ENCODE assay signal across 15 mouse cellular contexts in genomic region chr13:48402316-48402715, GRCm38 (mm10).
"Had no signal": no experiment of that assay in that cellular context is flagged by ENCODE, and none has a peak within 500 bp of the region (broad histone marks: within the 10 kb centered on the region; RNA-seq: fewer than 3 reads in every experiment).

No protein-coding gene starts in this region.

- H3K27ac ChIP-seq: limb, embryonic 10.5 days; liver, embryonic 15.5 days; neural tube, embryonic 13.5 days; stomach, embryonic 15.5 days had no signal

- H3K4me3 ChIP-seq: limb, embryonic 10.5 days; liver, embryonic 15.5 days; neural tube, embryonic 13.5 days; stomach, embryonic 15.5 days had no signal

- ATAC-seq: intestine, postnatal 0 days had no signal

- DNase-seq: kidney, adult 8-10 months; kidney, postnatal 25 days; layer of hippocampus, adult 9-11 months; lung, embryonic 14.5 days; lung, postnatal 10 days; lung, postnatal 4 days; right cerebral cortex, postnatal 4 days; spleen, adult 18-20 months; thymus, adult 2 months; thymus, postnatal 25 days had no signal
